Mouse (Mus musculus): ENCODE results near the gene Cpa2. TPM values are rescaled to one million over a fixed set of nuclear protein-coding genes. Genes with fewer than 3 reads are reported as not detected.

Cpa2 gene
- polyA plus RNA-seq, 1 experiment from 2014 or later, result 3.9 TPM

GRCm38 (mm10) chr6:30549231-30549761 is 7.9 kb downstream of the Cpa2 start:
- H3K27me3 ChIP-seq, result no peaks in the 10 kb centered on the region
- H3K27ac ChIP-seq, result peak overlapping the region; percentile 26
- H3K9me3 ChIP-seq (replicated peaks), result no peaks in the 10 kb centered on the region
- H3K4me2 ChIP-seq, result no peak overlapping the region
- no peak for ATAC-seq (replicated peaks; ENCODE audit: insufficient number of reproducible peaks, insufficient read depth, low FRiP score, low read depth)
- no peak overlapping the region for H3K4me3 ChIP-seq
- H3K36me3 ChIP-seq, result no peaks in the 10 kb centered on the region
- WGBS, result 34% methylated on average over 15 of the region's 15 CpGs
- no peak overlapping the region for H3K9ac ChIP-seq
- peaks cover 44% of the 10 kb centered on the region for H3K4me1 ChIP-seq (replicated peaks)

DNA sequence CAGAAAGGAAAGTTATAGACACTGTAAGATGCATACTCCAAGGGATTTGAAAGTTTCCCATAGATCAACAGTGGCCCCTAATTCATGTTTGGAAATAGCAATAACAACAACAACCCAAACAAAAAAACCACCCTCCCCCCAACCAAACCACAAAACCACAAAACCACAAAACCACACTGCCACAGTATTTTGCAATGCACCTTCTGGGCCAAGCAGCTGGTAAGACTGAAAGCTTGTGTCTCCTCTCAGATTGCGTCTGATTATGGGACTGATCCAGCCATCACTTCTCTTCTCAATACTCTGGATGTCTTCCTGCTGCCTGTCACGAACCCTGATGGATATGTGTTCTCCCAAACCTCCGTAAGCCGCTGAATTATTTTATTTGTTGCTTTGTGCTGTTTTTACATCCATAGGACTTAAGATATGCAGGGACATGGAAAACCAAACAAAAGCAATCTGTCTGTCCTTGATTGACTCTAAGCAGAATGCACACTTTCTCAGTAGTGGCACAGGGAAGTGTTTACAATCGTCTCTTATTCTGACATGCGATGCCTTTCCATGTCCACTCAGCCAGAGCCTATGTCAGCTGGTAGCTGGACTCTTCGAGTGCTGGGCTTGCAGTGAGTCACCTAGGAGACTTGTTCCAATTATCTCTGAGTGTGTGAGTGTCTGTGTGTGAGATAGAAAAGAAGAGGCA is 9.3 kb downstream of the Cpa2 start:
- Histone ChIP-seq H3K9me3 (replicated peaks) (no peaks in the 10 kb centered on the region), H3K27ac (no peak overlapping the region), H3K4me2 (no peak overlapping the region), H3K36me3 (no peaks in the 10 kb centered on the region), H3K4me1 (replicated peaks) (peaks cover 39% of the 10 kb centered on the region), H3K27me3 (no peaks in the 10 kb centered on the region), H3K9ac (no peak overlapping the region), H3K4me3 (no peak overlapping the region)
- no peak for ATAC-seq (replicated peaks; ENCODE audit: insufficient number of reproducible peaks, insufficient read depth, low FRiP score, low read depth)
- 85% methylated on average over 7 of the region's 7 CpGs for WGBS

- peaks cover 42% of the 10 kb centered on the region for H3K4me1 ChIP-seq (replicated peaks)
- no peak for ATAC-seq (replicated peaks; ENCODE audit: insufficient number of reproducible peaks, insufficient read depth, low FRiP score, low read depth)
Measured at GRCm38 (mm10) chr6:30551193-30551515, 9.8 kb downstream of the Cpa2 start.

DNA sequence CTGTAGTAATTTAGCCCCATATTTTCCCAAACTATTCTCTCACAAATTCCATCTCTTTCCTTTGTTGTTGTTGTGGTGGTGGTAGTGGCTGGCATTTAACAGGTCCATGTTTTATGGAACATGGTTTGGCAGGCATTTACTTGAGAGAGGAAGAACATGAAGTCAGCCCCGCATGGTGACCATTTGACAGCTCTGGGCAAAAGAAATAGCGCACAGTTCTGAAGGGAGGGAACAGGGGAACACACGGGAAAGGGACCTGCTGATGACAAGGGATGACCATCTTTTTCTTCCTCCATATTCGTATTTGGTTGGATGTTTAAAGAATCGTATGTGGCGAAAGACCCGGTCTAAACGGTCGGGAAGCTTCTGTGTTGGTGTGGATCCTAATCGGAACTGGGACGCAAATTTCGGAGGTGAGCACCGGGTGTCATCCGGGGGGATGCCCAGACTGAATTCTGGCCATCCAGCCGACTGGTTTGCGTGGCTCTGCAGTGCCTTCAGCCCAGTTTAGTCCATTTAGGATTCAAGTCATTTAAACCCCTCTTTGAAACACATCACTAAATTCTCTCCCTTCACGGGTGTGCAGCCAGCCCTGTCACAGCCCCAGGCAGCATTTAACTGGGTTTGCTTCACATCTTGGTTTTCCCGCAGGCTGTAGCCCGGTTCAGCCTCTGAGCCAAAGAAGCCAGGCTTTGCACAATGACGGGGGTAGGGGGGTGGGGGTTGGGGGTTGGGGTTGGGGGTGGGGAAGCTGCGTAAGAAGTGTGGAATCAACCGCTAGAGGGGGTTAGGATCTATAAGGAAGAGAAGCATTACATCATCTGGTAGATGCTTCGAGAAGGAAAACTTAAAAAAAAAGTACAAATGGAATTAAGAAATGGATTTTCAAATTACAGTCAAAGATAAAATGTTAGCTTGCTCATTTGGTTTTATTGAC is 10.5 kb downstream of the Cpa2 start:
- 39% methylated on average over 23 of the region's 23 CpGs for WGBS

More at GRCm38 (mm10) chr6:30551193-30551515, 9.8 kb downstream of the Cpa2 start:
- H3K36me3 ChIP-seq, result no peaks in the 10 kb centered on the region
- H3K9me3 ChIP-seq (replicated peaks), result no peaks in the 10 kb centered on the region
- H3K27ac ChIP-seq, result no peak overlapping the region
- no peak overlapping the region for H3K9ac ChIP-seq
- H3K4me3 ChIP-seq, result no peak overlapping the region
- no peak overlapping the region for H3K4me2 ChIP-seq
- H3K27me3 ChIP-seq, result no peaks in the 10 kb centered on the region

DNA sequence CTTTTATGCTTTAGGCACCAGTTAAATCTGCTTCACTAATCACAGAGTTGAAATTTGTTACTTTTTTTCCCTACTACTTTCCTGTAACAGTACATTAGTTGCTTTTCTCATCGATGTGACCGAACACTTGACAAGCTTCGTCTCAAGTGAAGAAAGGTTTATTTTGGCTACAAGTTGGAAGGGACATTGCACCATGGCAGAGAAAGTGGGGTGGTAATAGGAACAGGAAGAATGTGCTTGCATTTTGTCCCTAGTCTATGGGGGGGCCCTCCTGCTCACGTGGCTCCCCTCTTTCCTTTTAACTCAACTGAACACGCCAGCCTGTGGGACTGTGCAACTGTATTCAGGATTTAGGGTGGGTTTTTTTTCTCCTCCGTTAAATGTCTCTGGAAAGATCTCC is 11.2 kb downstream of the Cpa2 start:
- Histone ChIP-seq H3K9ac (no peak overlapping the region), H3K27me3 (no peaks in the 10 kb centered on the region), H3K4me2 (no peak overlapping the region), H3K4me3 (no peak overlapping the region), H3K4me1 (replicated peaks) (peaks cover 34% of the 10 kb centered on the region), H3K27ac (peak overlapping the region; percentile 46; the same call in 1 of the 2 replicates), H3K36me3 (no peaks in the 10 kb centered on the region), H3K9me3 (replicated peaks) (no peaks in the 10 kb centered on the region)
- WGBS, result 56% methylated on average over 6 of the region's 6 CpGs
- no peak for ATAC-seq (replicated peaks; ENCODE audit: insufficient number of reproducible peaks, insufficient read depth, low FRiP score, low read depth)

More for the DNA sequence above, 10.5 kb downstream of the Cpa2 start:
- no peak for ATAC-seq (replicated peaks; ENCODE audit: insufficient number of reproducible peaks, insufficient read depth, low FRiP score, low read depth)
- no peaks in the 10 kb centered on the region for H3K9me3 ChIP-seq (replicated peaks)
- H3K27ac ChIP-seq, result no peak overlapping the region
- peaks cover 38% of the 10 kb centered on the region for H3K4me1 ChIP-seq (replicated peaks)
- H3K4me2 ChIP-seq, result peak overlapping the region; percentile 37; the same call in 1 of the 2 replicates
- H3K9ac ChIP-seq, result no peak overlapping the region
- no peaks in the 10 kb centered on the region for H3K27me3 ChIP-seq
- no peaks in the 10 kb centered on the region for H3K36me3 ChIP-seq
- no peak overlapping the region for H3K4me3 ChIP-seq

DNA sequence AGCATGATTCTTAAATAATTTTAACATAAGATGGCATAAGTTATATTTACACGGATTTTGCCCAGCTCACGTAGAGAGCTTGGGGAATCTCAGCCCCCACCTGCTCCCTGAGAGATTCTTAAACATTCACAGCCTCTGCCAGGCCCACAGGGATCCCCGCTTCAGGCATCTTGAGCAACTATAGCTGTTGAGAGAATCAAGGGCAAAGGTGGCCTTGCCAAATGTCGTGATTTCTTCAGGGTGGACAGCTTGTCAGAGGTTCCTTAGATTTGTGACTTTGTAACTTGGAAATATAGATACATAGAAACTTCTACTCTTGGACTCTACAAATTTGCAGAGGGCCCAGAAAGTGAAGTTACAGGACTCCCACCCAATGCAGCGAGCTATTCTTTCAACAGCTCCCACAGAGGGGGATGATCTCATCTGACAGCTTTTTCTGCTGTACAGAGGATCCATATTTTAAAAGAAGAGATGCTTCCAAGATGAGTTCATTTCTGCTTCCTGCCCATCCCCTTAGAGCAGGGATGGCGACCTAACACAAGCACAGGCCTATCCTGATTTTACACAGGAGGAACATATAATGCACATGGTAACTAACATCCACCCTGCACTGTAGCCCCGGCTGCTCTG is 12.1 kb downstream of the Cpa2 start:
- Histone ChIP-seq H3K4me1 (replicated peaks) (peaks cover 26% of the 10 kb centered on the region), H3K4me2 (no peak overlapping the region), H3K9me3 (replicated peaks) (no peaks in the 10 kb centered on the region), H3K36me3 (no peaks in the 10 kb centered on the region), H3K27ac (no peak overlapping the region), H3K27me3 (no peaks in the 10 kb centered on the region), H3K9ac (no peak overlapping the region), H3K4me3 (no peak overlapping the region)
- ATAC-seq (replicated peaks; ENCODE audit: insufficient number of reproducible peaks, insufficient read depth, low FRiP score, low read depth), result no peak
- 74% methylated on average over 7 of the region's 7 CpGs for WGBS

- 86% methylated on average over 5 of the region's 5 CpGs for WGBS
- H3K4me1 ChIP-seq (replicated peaks), result peaks cover 23% of the 10 kb centered on the region
- no peak overlapping the region for H3K4me2 ChIP-seq
- no peaks in the 10 kb centered on the region for H3K27me3 ChIP-seq
- no peaks in the 10 kb centered on the region for H3K36me3 ChIP-seq
- no peak overlapping the region for H3K9ac ChIP-seq
- H3K4me3 ChIP-seq, result no peak overlapping the region
- no peak for ATAC-seq (replicated peaks; ENCODE audit: insufficient number of reproducible peaks, insufficient read depth, low FRiP score, low read depth)
- no peaks in the 10 kb centered on the region for H3K9me3 ChIP-seq (replicated peaks)
- H3K27ac ChIP-seq, result no peak overlapping the region
Measured at GRCm38 (mm10) chr6:30554092-30554491, 12.7 kb downstream of the Cpa2 start.

DNA sequence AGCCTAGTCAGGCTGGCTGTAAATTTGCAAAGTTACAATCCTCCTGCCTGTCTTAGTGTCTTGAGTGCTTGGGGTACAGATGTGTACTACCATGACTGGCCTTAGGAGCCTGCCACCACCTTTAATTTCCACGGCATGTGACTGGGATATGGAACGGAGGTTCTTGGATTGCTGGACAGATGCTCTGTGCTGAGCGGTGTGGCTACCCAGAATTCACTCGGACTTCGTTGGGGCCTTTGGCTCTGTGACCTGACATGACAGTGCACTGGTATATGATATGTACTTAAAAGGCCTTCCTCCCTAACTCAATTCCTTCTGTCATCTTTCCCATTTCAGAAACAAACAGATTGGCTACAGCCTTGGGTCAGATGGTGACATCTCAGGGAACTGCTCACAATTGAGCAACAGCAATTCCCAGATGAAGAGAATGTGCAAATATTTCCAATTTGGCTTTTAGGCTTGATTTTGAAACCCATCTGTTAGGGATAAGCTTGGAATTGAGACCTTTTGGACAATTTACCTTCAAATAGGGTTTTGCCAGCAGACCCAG is 13.3 kb downstream of the Cpa2 start:
- H3K9me3 ChIP-seq (replicated peaks), result no peaks in the 10 kb centered on the region
- no peaks in the 10 kb centered on the region for H3K36me3 ChIP-seq
- H3K27ac ChIP-seq, result no peak overlapping the region; the same call in 1 of the 2 replicates
- H3K27me3 ChIP-seq, result no peaks in the 10 kb centered on the region
- no peak for ATAC-seq (replicated peaks; ENCODE audit: insufficient number of reproducible peaks, insufficient read depth, low FRiP score, low read depth)
- H3K4me2 ChIP-seq, result no peak overlapping the region
- no peak overlapping the region for H3K4me3 ChIP-seq
- 89% methylated on average over 5 of the region's 5 CpGs for WGBS
- H3K4me1 ChIP-seq (replicated peaks), result peaks cover 17% of the 10 kb centered on the region
- H3K9ac ChIP-seq, result no peak overlapping the region

DNA sequence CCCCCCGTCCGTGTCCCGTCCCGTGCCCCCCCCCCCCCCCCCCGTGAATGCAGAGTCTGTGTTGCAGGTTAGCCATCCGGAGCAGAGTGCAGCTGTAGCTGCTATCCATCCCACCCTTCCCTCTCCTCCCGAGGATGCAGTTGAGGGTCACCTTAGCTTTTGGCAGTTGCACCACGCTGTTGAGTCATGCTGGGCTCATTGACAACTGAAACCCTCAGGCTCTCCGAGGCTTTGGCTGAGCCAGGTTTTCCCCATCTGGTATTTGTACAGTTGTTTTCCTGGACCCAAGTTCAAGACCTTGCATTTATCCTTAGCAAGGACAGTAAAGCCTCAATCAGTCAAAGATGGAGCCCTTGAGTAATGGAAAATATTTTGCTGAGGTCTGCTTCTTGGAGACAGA is 14.7 kb downstream of the Cpa2 start:
- no peaks in the 10 kb centered on the region for H3K36me3 ChIP-seq
- no peak overlapping the region for H3K4me3 ChIP-seq
- H3K4me2 ChIP-seq, result no peak overlapping the region
- peaks cover 17% of the 10 kb centered on the region for H3K4me1 ChIP-seq (replicated peaks)
- no peaks in the 10 kb centered on the region for H3K27me3 ChIP-seq
- H3K9me3 ChIP-seq (replicated peaks), result no peaks in the 10 kb centered on the region
- no peak overlapping the region for H3K9ac ChIP-seq
- ATAC-seq (replicated peaks; ENCODE audit: insufficient number of reproducible peaks, insufficient read depth, low FRiP score, low read depth), result 0 out of 2 replicates have a peak, but pooled peaks have one; percentile 43
- 7% methylated on average over 5 of the region's 9 CpGs for WGBS
- peak overlapping the region; percentile 15; the same call in 1 of the 2 replicates for H3K27ac ChIP-seq

GRCm38 (mm10) chr6:30559726-30560125 is 18.3 kb downstream of the Cpa2 start:
- H3K27me3 ChIP-seq, result no peaks in the 10 kb centered on the region
- ATAC-seq (replicated peaks; ENCODE audit: insufficient number of reproducible peaks, insufficient read depth, low FRiP score, low read depth), result no peak
- H3K9me3 ChIP-seq (replicated peaks), result no peaks in the 10 kb centered on the region
- peaks cover 6% of the 10 kb centered on the region for H3K4me1 ChIP-seq (replicated peaks)
- H3K27ac ChIP-seq, result no peak overlapping the region
- no peak overlapping the region for H3K4me2 ChIP-seq
- no peak overlapping the region for H3K4me3 ChIP-seq
- WGBS, result 56% methylated on average over 1 of the region's 1 CpGs
- no peaks in the 10 kb centered on the region for H3K36me3 ChIP-seq
- no peak overlapping the region for H3K9ac ChIP-seq

DNA sequence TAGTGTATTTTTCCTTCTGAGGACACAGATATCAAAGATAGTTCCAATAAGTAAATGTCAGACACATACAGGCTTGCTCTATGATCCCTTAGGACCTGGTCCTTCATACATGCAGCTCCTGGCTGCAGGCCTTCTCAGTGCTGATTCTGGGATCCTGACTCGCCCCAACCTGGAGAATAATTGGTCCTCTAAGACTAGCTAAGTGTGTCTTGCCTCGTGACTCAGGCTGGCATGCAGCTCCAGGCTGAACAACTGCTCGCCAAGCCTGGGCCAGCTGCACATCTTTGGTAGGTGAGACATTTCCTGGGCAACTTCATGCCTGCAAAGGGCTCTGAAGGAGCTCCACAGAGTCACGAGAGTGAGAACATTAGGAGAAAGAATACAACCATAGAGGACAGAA is 20.8 kb downstream of the Cpa2 start:
- Histone ChIP-seq H3K27me3 (no peaks in the 10 kb centered on the region), H3K36me3 (no peaks in the 10 kb centered on the region), H3K4me2 (no peak overlapping the region), H3K4me3 (no peak overlapping the region), H3K4me1 (replicated peaks) (no peaks in the 10 kb centered on the region), H3K27ac (no peak overlapping the region), H3K9me3 (replicated peaks) (no peaks in the 10 kb centered on the region), H3K9ac (no peak overlapping the region)
- WGBS, result 77% methylated on average over 4 of the region's 4 CpGs
- ATAC-seq (replicated peaks; ENCODE audit: insufficient number of reproducible peaks, insufficient read depth, low FRiP score, low read depth), result no peak
